Mouse (Mus musculus) brain, adult 2 months (tissue): ENCODE data around the gene Adamtsl3.

Source experiments
- DNase-seq: peaks from one replicate; pipeline ENCODE4 v3.0.0; 2011; ENCODE audit warnings: low read depth, low spot score

Adamtsl3 gene

DNA sequence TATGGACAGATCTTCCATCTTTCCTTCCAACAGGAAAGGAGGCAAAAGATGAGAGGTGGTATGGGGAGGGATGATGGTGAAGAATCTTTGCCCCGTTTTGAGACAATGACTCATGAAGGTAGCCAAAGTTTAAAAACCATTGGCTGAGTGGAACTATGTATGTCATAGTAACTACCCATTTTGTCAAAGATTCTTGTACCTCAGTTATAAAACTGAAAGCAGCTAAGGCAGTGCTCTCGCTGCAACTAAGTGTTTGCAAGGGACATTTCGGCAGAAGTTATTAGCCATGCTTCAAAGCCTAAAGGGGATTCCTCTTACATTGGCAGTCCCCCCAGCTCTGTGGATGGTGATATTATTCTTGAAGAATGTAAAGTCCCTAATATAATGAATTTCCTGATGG lies 311.7 kb downstream of the Adamtsl3 start:
- no peak for DNase-seq

DNA sequence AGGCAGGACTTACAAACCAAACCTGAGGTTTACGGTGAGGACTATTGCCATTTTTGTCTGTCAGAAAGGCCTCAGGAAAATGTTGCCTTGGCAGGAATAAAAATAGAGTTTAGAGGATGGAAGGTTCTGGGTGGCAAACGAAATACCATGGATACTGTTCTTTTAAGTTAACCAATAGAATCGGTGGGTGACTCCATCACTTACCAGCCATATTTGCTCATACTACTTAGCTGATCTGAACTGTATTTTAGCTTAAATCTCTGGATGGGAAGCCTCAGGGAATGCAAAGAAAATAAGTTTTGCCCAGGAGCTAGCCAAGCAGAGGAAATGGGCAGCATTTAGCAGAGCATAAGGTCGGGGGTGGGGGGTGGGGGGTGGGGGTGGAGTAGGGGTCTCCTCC lies 312.4 kb downstream of the Adamtsl3 start:
- peak; percentile 13 for DNase-seq

DNA sequence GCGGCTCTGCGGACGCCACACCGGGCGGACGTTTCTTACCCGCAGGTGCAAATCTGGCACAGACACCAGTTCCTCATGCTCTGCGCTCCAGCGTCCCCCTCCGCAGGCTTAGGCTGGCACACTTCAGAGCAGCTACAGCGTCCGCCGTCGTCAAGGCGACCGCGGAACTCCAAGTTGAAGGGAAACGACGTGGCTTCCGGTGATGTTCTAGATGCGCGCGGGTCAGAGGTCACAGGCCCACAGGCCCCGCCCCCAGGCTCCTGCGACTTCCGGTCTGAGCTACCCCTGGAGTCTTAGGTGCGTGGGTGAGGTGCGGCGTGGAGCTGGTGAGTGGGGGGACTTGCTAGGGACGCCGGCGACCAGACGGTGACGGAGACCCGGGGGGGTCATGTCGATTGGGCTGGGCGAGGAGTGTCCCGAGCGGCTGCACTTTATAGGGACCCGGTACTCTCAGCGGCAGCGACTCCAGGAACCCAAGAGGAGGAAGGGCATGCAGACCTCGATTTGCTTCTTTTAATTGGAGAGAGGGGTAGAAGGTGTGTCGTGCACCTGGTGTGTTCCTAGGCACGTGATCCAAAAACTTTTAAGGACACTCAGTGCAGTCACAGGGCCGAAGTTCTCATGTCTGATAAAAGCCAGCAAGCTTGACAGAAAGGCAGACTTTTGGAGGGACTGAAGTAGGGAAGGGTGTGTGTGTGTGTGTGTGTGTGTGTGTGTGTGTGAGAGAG lies 313.0 kb downstream of the Adamtsl3 start, which contains the start of the genes Saxo2 and Efl1:
TSS of gene Saxo2 (minus strand) at position 176 of the 728 bp plus-strand sequence.
TSS of gene Efl1 (plus strand) at position 262 of the 728 bp plus-strand sequence.
- peak; percentile 98 for DNase-seq

DNA sequence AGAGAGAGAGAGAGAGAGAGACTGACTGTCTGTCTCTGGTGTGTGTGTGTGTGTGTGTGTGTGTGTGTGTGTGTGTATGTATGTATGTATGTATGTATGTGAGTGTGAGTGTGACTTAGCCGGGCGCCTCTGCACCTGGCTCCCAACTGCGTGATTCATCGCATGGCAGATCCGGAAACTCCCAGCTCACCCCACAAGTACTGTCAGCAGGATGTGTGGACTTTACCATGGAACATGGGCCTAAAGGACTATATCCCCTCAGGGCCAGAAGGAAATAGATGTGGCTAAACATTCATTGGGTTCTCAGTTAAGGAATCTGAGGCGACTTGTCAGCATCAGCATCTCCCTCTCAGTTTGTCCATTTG lies 313.6 kb downstream of the Adamtsl3 start:
- DNase-seq, result peak; percentile 55
